Mouse (Mus musculus) liver, adult 2 months (tissue): ENCODE results near the gene Olfr1389.

Source experiments
- CTCF ChIP-seq: fragments of 200-500 bp; IDR thresholded peaks from 2 replicates; pipeline ENCODE4 v1.5.1; 2011; ENCODE audit warnings: low read depth, low read length, control low read depth
- POLR2A ChIP-seq: fragments of 200-500 bp; IDR thresholded peaks from 2 replicates; pipeline ENCODE4 v1.6.1; 2011; ENCODE audit warnings: low read length, control low read depth; ENCODE audit not compliant: insufficient read depth; ENCODE audit errors: extremely low read depth

GRCm38 (mm10) chr11:49455043-49455442, 32.2 kb downstream of the Olfr1389 start, which contains the start of gene Olfr1387:
- no peak for TF ChIP-seq CTCF
- no peak for TF ChIP-seq POLR2A
